Mouse (Mus musculus): ENCODE measurements at regions not wholly inside any gene's neighbourhood (a gene's known extent, or its start where the extent isn't known, plus 50 kb on each side); places are given as distances from the start of the nearest gene placed in this dataset.

- TF ChIP-seq POLR2A (IDR thresholded peaks at IDR 0.05; ENCODE audit: borderline replicate concordance, extremely low read depth, low read depth, low read length): no peak
- no peak for TF ChIP-seq CTCF (IDR thresholded peaks at IDR 0.05; ENCODE audit: insufficient read depth, low read length)
Measured at GRCm38 (mm10) chr7:129763754-129764153, 172.1 kb downstream of the Wdr11 start.
